Comparison of ENCODE assay signal across 23 mouse cellular contexts in genomic region chr3:128525427-128525826, GRCm38 (mm10).
DNase-seq lines count a peak whose midpoint lies in the region; ATAC-seq lines count a peak whose summit lies in the region.
"Had no signal": no experiment of that assay in that cellular context is flagged by ENCODE, and none has a peak within 500 bp of the region (broad histone marks: within the 10 kb centered on the region; RNA-seq: fewer than 3 reads in every experiment).

No protein-coding gene starts in this region.

- no peak overlapping the region for H3K27ac ChIP-seq in embryonic facial prominence, embryonic 14.5 days (replicated peaks; ENCODE audit: low read depth, low read length)
- no peak overlapping the region for H3K27ac ChIP-seq in embryonic facial prominence, embryonic 10.5 days (replicated peaks)

- H3K9me3 ChIP-seq in embryonic facial prominence, embryonic 14.5 days (ENCODE audit: control insufficient read depth, low read length): peaks cover 4% of the 10 kb centered on the region; the same call in 1 of the 2 replicates
- H3K9me3 ChIP-seq in embryonic facial prominence, embryonic 10.5 days: no peaks in the 10 kb centered on the region

- ATAC-seq in embryonic facial prominence, embryonic 14.5 days (ENCODE audit: low read depth): no peak
- peak; percentile 64 for ATAC-seq in frontal cortex, adult (ENCODE audit: low TSS enrichment)
- ATAC-seq: activated CD4-positive, CD25-positive, alpha-beta regulatory T cell, adult 4 months; CD4-positive, CD25-positive, alpha-beta regulatory T cell, adult 4 months; Patski had no signal

- WGBS in embryonic facial prominence, embryonic 14.5 days: 75% methylated on average over 4 of the region's 4 CpGs
- 94% methylated on average over 4 of the region's 4 CpGs for WGBS in embryonic facial prominence, embryonic 10.5 days

- peak; percentile 22 for DNase-seq in embryonic facial prominence, embryonic 14.5 days (ENCODE audit: low spot score)
- no peak for DNase-seq in embryonic facial prominence, embryonic 10.5 days (ENCODE audit: low spot score)
- no peak for DNase-seq in frontal cortex, postnatal 10 days (ENCODE audit: low spot score in 2 of 2)
- peak; percentile 14 for DNase-seq in right cerebral cortex, adult 18-20 months
- no peak for DNase-seq in right cerebral cortex, postnatal 14 days
- DNase-seq in brain, adult 2 months (ENCODE audit: low read depth, low spot score): peak; percentile 42
- no peak for DNase-seq in cerebellum, adult 8-10 months
- DNase-seq: adrenal gland, adult 2 months; adrenal gland, adult 8-10 months; adrenal gland, postnatal 10 days; adrenal gland, postnatal 14 days; adrenal gland, postnatal 25 days; adrenal gland, postnatal 36 days; B cell, adult 2 months; cerebellum, adult 11 months; cerebellum, adult 11-12 months; cerebellum, adult 18-20 months had no signal

- no peaks in the 10 kb centered on the region for H3K36me3 ChIP-seq in embryonic facial prominence, embryonic 14.5 days (ENCODE audit: control insufficient read depth, insufficient read depth, low read length)
- H3K36me3 ChIP-seq in embryonic facial prominence, embryonic 10.5 days (replicated peaks): no peaks in the 10 kb centered on the region
- H3K36me3 ChIP-seq: G1E had no signal

- no peaks in the 10 kb centered on the region for H3K27me3 ChIP-seq in embryonic facial prominence, embryonic 14.5 days (replicated peaks; ENCODE audit: control insufficient read depth, insufficient read depth, low read length)
- H3K27me3 ChIP-seq in embryonic facial prominence, embryonic 10.5 days (replicated peaks; ENCODE audit: low read depth, poor library complexity, severe bottlenecking): no peaks in the 10 kb centered on the region
- H3K27me3 ChIP-seq: CH12.LX, Patski had no signal

- no peak overlapping the region for H3K4me2 ChIP-seq in embryonic facial prominence, embryonic 14.5 days (ENCODE audit: low read depth, low read length)

- no peak overlapping the region for H3K9ac ChIP-seq in embryonic facial prominence, embryonic 14.5 days (ENCODE audit: low read depth, low read length)

- H3K4me3 ChIP-seq in embryonic facial prominence, embryonic 14.5 days (ENCODE audit: low read depth, low read length): no peak overlapping the region
- H3K4me3 ChIP-seq in embryonic facial prominence, embryonic 10.5 days: no peak overlapping the region

- H3K4me1 ChIP-seq in embryonic facial prominence, embryonic 14.5 days (ENCODE audit: control insufficient read depth, insufficient read depth, low read length): no peaks in the 10 kb centered on the region; the same call in 1 of the 2 replicates
- H3K4me1 ChIP-seq in embryonic facial prominence, embryonic 10.5 days: no peaks in the 10 kb centered on the region

Comparison
In these comparisons a context has a peak if more than half of its experiments do, and no peak if none do; other contexts are left out.
1. DNase-seq: peak in embryonic facial prominence, embryonic 14.5 days (single experiment), right cerebral cortex, adult 18-20 months (single experiment) and brain, adult 2 months (single experiment); none in embryonic facial prominence, embryonic 10.5 days (single experiment), frontal cortex, postnatal 10 days (0 of 2), right cerebral cortex, postnatal 14 days (single experiment) and cerebellum, adult 8-10 months (single experiment).